Mouse (Mus musculus) myocyte (in vitro differentiated cells): ENCODE measurements at regions not wholly inside any gene's neighbourhood (a gene's known extent, or its start where the extent isn't known, plus 50 kb on each side); places are given as distances from the start of the nearest gene placed in this dataset.

Experiments
- H3K27me3 ChIP-seq: one replicate; pipeline ENCODE4 v1.6.1; 2011; ENCODE audit not compliant: control insufficient read depth, insufficient read depth, insufficient read length
- H3K36me3 ChIP-seq: one replicate; pipeline ENCODE4 v1.6.1; 2011; ENCODE audit not compliant: control insufficient read depth, insufficient read depth
- H3K4me2 ChIP-seq: one replicate; pipeline ENCODE4 v1.6.1; 2011; ENCODE audit warnings: low read depth, control low read depth
- H3K4me3 ChIP-seq: one replicate; pipeline ENCODE4 v1.5.1; 2011; ENCODE audit warnings: mild to moderate bottlenecking, control low read depth, moderate library complexity
- H3K79me2 ChIP-seq: one replicate; pipeline ENCODE4 v1.6.1; 2011; ENCODE audit not compliant: control insufficient read depth, insufficient read depth
- H3ac ChIP-seq: one replicate; pipeline ENCODE4 v1.6.1; 2011; ENCODE audit not compliant: control insufficient read depth, insufficient read length
- CEBPB ChIP-seq: IDR thresholded peaks from 2 replicates; pipeline ENCODE4 v1.6.1; 2011; ENCODE audit warnings: mild to moderate bottlenecking, moderate library complexity; ENCODE audit not compliant: poor library complexity, insufficient read depth, severe bottlenecking
- E2F4 ChIP-seq: IDR thresholded peaks from one replicate; pipeline ENCODE4 v1.6.1; 2011; ENCODE audit warnings: mild to moderate bottlenecking, control low read depth, moderate library complexity; ENCODE audit not compliant: insufficient read depth
- MAX ChIP-seq: IDR thresholded peaks from one replicate; pipeline ENCODE4 v1.6.1; 2011; ENCODE audit warnings: low read depth, mild to moderate bottlenecking, control low read depth
- MYOD1 ChIP-seq, 3 experiments: IDR thresholded peaks; one replicate each; pipeline ENCODE4 v1.6.1; 2011; ENCODE audit warnings: control low read depth in 2 of 3, low read depth in 2 of 3, mild to moderate bottlenecking in 2 of 3, moderate library complexity in 1 of 3; ENCODE audit not compliant: insufficient read length in 2 of 3, control insufficient read depth in 1 of 3
- MYOG ChIP-seq, 3 experiments: IDR thresholded peaks; one replicate each; pipeline ENCODE4 v1.6.1; 2011; ENCODE audit warnings: control low read depth in 2 of 3, low read depth in 2 of 3, mild to moderate bottlenecking in 2 of 3; ENCODE audit not compliant: insufficient read length in 2 of 3, control insufficient read depth in 1 of 3, insufficient read depth in 1 of 3
- POLR2A ChIP-seq: IDR thresholded peaks from one replicate; pipeline ENCODE4 v1.6.1; 2011; ENCODE audit warnings: low read depth, mild to moderate bottlenecking, control low read depth, moderate library complexity; ENCODE audit not compliant: insufficient read length
- POLR2AphosphoS2 ChIP-seq: IDR thresholded peaks from one replicate; pipeline ENCODE4 v1.6.1; 2011; ENCODE audit warnings: low read depth, control low read depth; ENCODE audit not compliant: insufficient read length
- REST ChIP-seq: IDR thresholded peaks from one replicate; pipeline ENCODE4 v1.6.1; 2011; ENCODE audit warnings: mild to moderate bottlenecking, control low read depth, moderate library complexity; ENCODE audit not compliant: insufficient read depth, insufficient read length
- SRF ChIP-seq: IDR thresholded peaks from one replicate; pipeline ENCODE4 v1.6.1; 2011; ENCODE audit warnings: low read depth; ENCODE audit not compliant: control insufficient read depth, insufficient read length
- TCF12 ChIP-seq: IDR thresholded peaks from one replicate; pipeline ENCODE4 v1.6.1; 2011; ENCODE audit warnings: mild to moderate bottlenecking, control low read depth; ENCODE audit not compliant: poor library complexity, insufficient read depth, severe bottlenecking
- TCF3 ChIP-seq: IDR thresholded peaks from one replicate; pipeline ENCODE4 v1.6.1; 2011; ENCODE audit warnings: low read depth, control low read depth; ENCODE audit not compliant: insufficient read length
- USF1 ChIP-seq: IDR thresholded peaks from one replicate; pipeline ENCODE4 v1.6.1; 2011; ENCODE audit warnings: low read depth, mild to moderate bottlenecking, control low read depth, moderate library complexity

GRCm38 (mm10) chr11:52594092-52594491 lies 170.3 kb upstream of the Fstl4 start:
- Histone ChIP-seq H3K4me2 (no peak overlapping the region), H3ac (no peak overlapping the region), H3K79me2 (no peaks in the 10 kb centered on the region), H3K27me3 (peaks cover 4% of the 10 kb centered on the region), H3K4me3 (no peak overlapping the region), H3K36me3 (no peaks in the 10 kb centered on the region)
- TF ChIP-seq POLR2A (no peak), TCF12 (no peak), USF1 (no peak), REST (no peak), POLR2AphosphoS2 (no peak), SRF (no peak), TCF3 (no peak), E2F4 (no peak), MAX (no peak), CEBPB (no peak), MYOD1 (IDR thresholded peaks at IDR 0.05; ENCODE audit: control insufficient read depth in 1 of 3, insufficient read length in 2 of 3, low read depth in 2 of 3) (no peak), MYOG (IDR thresholded peaks at IDR 0.05; ENCODE audit: control insufficient read depth in 1 of 3, insufficient read depth in 1 of 3, insufficient read length in 2 of 3, low read depth in 2 of 3) (no peak)

DNA sequence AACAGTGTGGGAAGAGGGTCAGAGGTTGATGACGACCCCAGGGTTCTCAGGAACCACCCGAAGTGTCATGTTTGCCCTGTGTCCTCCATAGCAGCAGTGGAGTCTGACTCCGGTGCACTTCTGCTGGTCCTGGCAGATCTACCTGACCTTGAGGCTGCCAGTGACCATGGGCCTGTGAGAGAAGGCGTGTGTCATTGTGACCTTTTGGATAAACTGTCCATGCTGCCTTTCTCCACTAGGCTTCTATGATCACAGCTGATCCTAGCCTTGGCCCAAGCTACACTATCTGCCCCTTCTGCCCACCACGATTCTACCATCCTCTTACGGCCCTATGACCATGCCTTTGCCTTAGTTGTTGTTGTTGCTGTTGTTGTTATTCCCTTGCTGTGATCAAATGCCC lies 163.2 kb upstream of the Fstl4 start:
- Histone ChIP-seq H3K27me3 (peaks cover 4% of the 10 kb centered on the region), H3K36me3 (no peaks in the 10 kb centered on the region), H3ac (no peak overlapping the region), H3K4me2 (no peak overlapping the region), H3K4me3 (no peak overlapping the region), H3K79me2 (no peaks in the 10 kb centered on the region)
- no peak for TF ChIP-seq USF1

- TF ChIP-seq E2F4 (no peak), REST (no peak), POLR2AphosphoS2 (no peak), CEBPB (no peak), MAX (no peak), POLR2A (no peak), USF1 (no peak), MYOG (IDR thresholded peaks at IDR 0.05; ENCODE audit: control insufficient read depth in 1 of 3, insufficient read depth in 1 of 3, insufficient read length in 2 of 3, low read depth in 2 of 3) (no peak), TCF12 (no peak), TCF3 (no peak), SRF (no peak), MYOD1 (IDR thresholded peaks at IDR 0.05; ENCODE audit: control insufficient read depth in 1 of 3, insufficient read length in 2 of 3, low read depth in 2 of 3) (no peak)
- Histone ChIP-seq H3ac (no peak overlapping the region), H3K4me2 (no peak overlapping the region), H3K27me3 (no peaks in the 10 kb centered on the region), H3K79me2 (no peaks in the 10 kb centered on the region), H3K4me3 (no peak overlapping the region), H3K36me3 (no peaks in the 10 kb centered on the region)
Measured at GRCm38 (mm10) chr11:52602061-52602561, 162.3 kb upstream of the Fstl4 start.

- Histone ChIP-seq H3ac (no peak overlapping the region), H3K36me3 (no peaks in the 10 kb centered on the region), H3K79me2 (no peaks in the 10 kb centered on the region), H3K4me3 (no peak overlapping the region), H3K27me3 (no peaks in the 10 kb centered on the region), H3K4me2 (no peak overlapping the region)
- TF ChIP-seq MAX (no peak), REST (no peak), TCF3 (no peak), MYOG (IDR thresholded peaks at IDR 0.05; ENCODE audit: control insufficient read depth in 1 of 3, insufficient read depth in 1 of 3, insufficient read length in 2 of 3, low read depth in 2 of 3) (no peak), POLR2A (no peak), SRF (no peak), MYOD1 (IDR thresholded peaks at IDR 0.05; ENCODE audit: control insufficient read depth in 1 of 3, insufficient read length in 2 of 3, low read depth in 2 of 3) (no peak), CEBPB (no peak), TCF12 (no peak), POLR2AphosphoS2 (no peak), USF1 (no peak), E2F4 (no peak)
Measured at GRCm38 (mm10) chr11:52602796-52603195, 161.6 kb upstream of the Fstl4 start.

GRCm38 (mm10) chr11:52610681-52611165 lies 153.7 kb upstream of the Fstl4 start:
- Histone ChIP-seq H3K4me3 (no peak overlapping the region), H3K79me2 (no peaks in the 10 kb centered on the region), H3K36me3 (no peaks in the 10 kb centered on the region), H3ac (no peak overlapping the region), H3K4me2 (no peak overlapping the region), H3K27me3 (no peaks in the 10 kb centered on the region)
- TF ChIP-seq TCF12 (no peak), USF1 (no peak), POLR2AphosphoS2 (no peak), MYOG (IDR thresholded peaks at IDR 0.05; ENCODE audit: control insufficient read depth in 1 of 3, insufficient read depth in 1 of 3, insufficient read length in 2 of 3, low read depth in 2 of 3) (no peak), CEBPB (no peak), MYOD1 (IDR thresholded peaks at IDR 0.05; ENCODE audit: control insufficient read depth in 1 of 3, insufficient read length in 2 of 3, low read depth in 2 of 3) (no peak), POLR2A (no peak), TCF3 (no peak)
